Mouse (Mus musculus): ENCODE measurements around the gene Scamp2. TPM values are rescaled to one million over a fixed set of nuclear protein-coding genes. Genes with fewer than 3 reads are reported as not detected.

Scamp2 gene
- polyA plus RNA-seq, 1 experiment, result 3.8 TPM

DNA sequence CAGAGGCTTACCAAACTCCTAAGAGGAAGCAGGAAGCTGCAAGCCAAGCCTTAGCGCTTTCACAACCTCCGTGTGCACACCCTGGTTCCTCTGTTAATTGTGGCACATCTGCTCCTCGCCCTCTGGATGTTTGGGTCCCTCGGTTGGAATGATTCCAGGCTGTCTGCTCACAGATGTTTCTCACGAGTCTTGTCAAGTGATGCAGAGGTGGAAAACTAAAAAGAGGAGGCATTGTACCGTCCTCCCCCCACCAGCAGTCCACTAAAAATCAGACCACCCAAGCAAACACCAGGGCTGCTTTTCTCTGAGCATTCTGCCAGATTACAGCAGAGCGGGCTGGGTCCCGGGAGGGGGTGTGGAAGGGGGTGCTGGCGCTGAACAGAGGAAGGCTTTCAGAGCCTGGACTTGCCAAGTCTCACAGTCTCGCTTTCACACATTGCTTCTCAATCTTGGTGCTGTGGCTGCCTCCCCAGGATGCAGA, 5.0 kb downstream of the Scamp2 start:
- no peak for TF ChIP-seq GATA1 (IDR thresholded peaks at IDR 0.05; ENCODE audit: low read length)

DNA sequence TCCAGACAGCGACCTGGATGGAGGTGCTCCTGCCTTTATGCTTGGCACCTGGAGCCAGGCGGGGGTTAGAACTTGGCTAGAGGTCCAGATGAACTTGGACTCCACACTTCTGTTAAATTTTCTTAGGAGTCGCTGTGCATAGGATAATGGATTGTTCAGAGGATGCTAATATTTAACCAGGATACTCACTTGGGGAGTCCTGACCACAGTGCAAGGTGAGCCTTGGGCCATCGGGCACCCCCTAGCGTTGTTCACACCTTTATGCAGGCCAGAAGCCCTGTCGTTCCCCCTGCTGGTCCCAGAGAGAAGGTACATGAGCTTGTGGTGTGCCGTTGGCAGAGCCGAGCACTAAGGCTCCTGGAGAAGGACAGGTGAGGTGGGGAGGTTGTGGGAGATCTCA, 6.1 kb downstream of the Scamp2 start:
- no peak for TF ChIP-seq GATA1 (IDR thresholded peaks at IDR 0.05; ENCODE audit: low read length)

GRCm38 (mm10) chr9:57568500-57568899, 7.8 kb downstream of the Scamp2 start:
- TF ChIP-seq GATA1 (IDR thresholded peaks at IDR 0.05; ENCODE audit: low read length), result no peak

- no peak for TF ChIP-seq GATA1 (IDR thresholded peaks at IDR 0.05; ENCODE audit: low read length)
Measured at GRCm38 (mm10) chr9:57574397-57574796, 13.7 kb downstream of the Scamp2 start.

GRCm38 (mm10) chr9:57575577-57575976, 14.8 kb downstream of the Scamp2 start:
- no peak for TF ChIP-seq GATA1 (IDR thresholded peaks at IDR 0.05; ENCODE audit: low read length)

DNA sequence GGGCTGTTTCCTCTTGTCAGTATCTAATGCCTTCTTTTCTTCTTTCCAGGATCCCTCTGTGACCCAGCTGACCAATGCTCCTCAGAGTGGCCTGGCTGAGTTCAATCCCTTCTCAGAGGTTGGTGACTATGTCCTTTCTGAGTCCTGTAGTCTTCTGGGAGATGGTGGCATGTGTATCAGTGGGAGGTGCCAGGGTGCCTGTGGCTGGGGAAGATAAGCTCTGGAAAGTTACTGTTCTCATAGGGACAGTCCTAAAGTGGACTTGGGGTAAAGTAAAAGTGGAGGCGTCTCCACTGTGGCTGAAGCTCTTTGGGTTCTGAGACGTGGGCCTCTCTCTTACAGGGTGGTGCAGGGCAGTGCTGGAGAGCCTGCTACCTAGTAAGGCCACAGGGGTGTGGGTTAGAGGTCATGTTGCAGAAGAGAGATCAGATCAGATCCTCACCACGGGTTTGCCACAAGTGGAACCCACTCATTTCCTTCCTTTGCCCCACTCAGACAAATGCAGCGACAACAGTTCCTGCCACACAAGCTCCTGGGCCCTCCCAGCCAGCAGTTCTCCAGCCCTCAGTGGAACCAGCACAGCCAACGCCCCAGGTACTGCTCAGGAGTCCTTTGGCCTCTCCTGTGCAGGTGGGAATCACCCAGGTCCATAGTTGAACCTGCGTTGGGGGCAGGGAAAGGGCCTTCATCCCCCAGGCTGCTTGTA, 16.6 kb downstream of the Scamp2 start:
- TF ChIP-seq GATA1 (IDR thresholded peaks at IDR 0.05; ENCODE audit: low read length), result no peak

GRCm38 (mm10) chr9:57584991-57585390, 24.2 kb downstream of the Scamp2 start:
- no peak for TF ChIP-seq GATA1 (IDR thresholded peaks at IDR 0.05; ENCODE audit: low read length)

GRCm38 (mm10) chr9:57589224-57590126, 28.7 kb downstream of the Scamp2 start, which contains the start of gene Ulk3:
Gene Ulk3, plus strand, starts transcription at chr9:57589452.
- no peak for TF ChIP-seq GATA1 (IDR thresholded peaks at IDR 0.05; ENCODE audit: low read length)

DNA sequence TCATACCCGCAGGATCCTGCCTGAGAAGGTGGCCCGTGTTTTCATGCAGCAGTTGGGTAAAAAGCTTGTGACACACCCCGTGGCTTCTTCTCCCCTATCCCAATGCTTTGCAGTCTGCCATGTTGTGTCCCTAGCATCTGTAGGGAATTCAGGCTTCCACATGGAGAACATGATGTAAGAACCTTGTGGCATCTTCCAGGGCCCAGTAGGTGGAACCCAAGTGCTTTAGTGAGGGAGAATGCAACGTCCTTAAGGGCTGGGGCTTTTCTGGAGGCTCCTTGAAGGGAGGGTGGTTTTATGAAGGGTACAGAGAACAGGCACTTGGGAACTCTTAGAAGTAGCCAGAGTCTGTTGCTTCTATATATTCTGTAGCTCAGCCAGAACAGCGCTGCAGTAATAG, 30.0 kb downstream of the Scamp2 start:
- TF ChIP-seq GATA1 (IDR thresholded peaks at IDR 0.05; ENCODE audit: low read length), result no peak

- no peak for TF ChIP-seq GATA1 (IDR thresholded peaks at IDR 0.05; ENCODE audit: low read length)
Measured at GRCm38 (mm10) chr9:57593454-57594173, 32.9 kb downstream of the Scamp2 start.

GRCm38 (mm10) chr9:57594174-57594509, 33.4 kb downstream of the Scamp2 start:
- TF ChIP-seq GATA1 (IDR thresholded peaks at IDR 0.05; ENCODE audit: low read length), result no peak

- TF ChIP-seq GATA1 (IDR thresholded peaks at IDR 0.05; ENCODE audit: low read length), result no peak
Measured at GRCm38 (mm10) chr9:57597265-57597664, 36.5 kb downstream of the Scamp2 start.

GRCm38 (mm10) chr9:57597929-57598382, 37.2 kb downstream of the Scamp2 start:
- TF ChIP-seq GATA1 (IDR thresholded peaks at IDR 0.05; ENCODE audit: low read length), result no peak

- TF ChIP-seq GATA1 (IDR thresholded peaks at IDR 0.05; ENCODE audit: low read length), result no peak
Measured at GRCm38 (mm10) chr9:57598851-57599563, 38.3 kb downstream of the Scamp2 start.
